Mouse (Mus musculus): ENCODE results near the gene Galns. TPM values are rescaled to one million over a fixed set of nuclear protein-coding genes. Genes with fewer than 3 reads are reported as not detected.

Gene Galns
- polyA plus RNA-seq, 1 experiment, result 17.6 TPM

- no peaks in the 10 kb centered on the region for H3K36me3 ChIP-seq (ENCODE audit: control insufficient read depth, insufficient read depth)
- H3K4me3 ChIP-seq, result no peak overlapping the region
- no peak overlapping the region for H3K4me2 ChIP-seq (ENCODE audit: low read depth)
- no peaks in the 10 kb centered on the region for H3K27me3 ChIP-seq (ENCODE audit: control insufficient read depth, insufficient read depth, insufficient read length)
- no peak overlapping the region for H3ac ChIP-seq (ENCODE audit: control insufficient read depth, insufficient read length)
- no peaks in the 10 kb centered on the region for H3K79me2 ChIP-seq (ENCODE audit: control insufficient read depth, insufficient read depth)
- no peak for TF ChIP-seq MAX (IDR thresholded peaks at IDR 0.05; ENCODE audit: low read depth)
- no peak for TF ChIP-seq E2F4 (IDR thresholded peaks at IDR 0.05; ENCODE audit: insufficient read depth)
Observed at GRCm38 (mm10) chr8:122604640-122605039, 6.6 kb downstream of the Galns start.

DNA sequence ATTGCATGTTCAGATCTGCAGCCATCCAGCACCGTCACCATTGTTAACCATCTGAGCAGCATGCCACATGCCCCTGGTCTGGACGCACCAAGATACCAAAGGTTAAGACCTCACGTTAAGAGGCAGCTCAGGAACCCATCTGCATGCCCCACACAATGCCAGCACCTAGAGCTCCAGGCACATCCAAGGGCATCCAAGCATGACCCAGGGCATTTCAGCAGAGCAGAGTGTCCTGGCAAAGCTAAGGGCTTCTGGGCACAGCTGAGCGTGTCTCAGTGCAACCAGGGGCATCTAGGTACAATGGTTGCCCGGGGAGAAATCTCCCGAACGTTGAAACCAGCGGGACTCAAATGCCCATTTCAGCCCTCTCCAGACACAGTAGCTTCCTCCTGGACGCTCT is 10.6 kb downstream of the Galns start:
- H3K4me2 ChIP-seq (ENCODE audit: low read depth), result no peak overlapping the region
- no peak overlapping the region for H3ac ChIP-seq (ENCODE audit: control insufficient read depth, insufficient read length)
- H3K4me3 ChIP-seq, result no peak overlapping the region
- no peaks in the 10 kb centered on the region for H3K27me3 ChIP-seq (ENCODE audit: control insufficient read depth, insufficient read depth, insufficient read length)
- no peak for TF ChIP-seq E2F4 (IDR thresholded peaks at IDR 0.05; ENCODE audit: insufficient read depth)
- no peak for TF ChIP-seq TCF3 (IDR thresholded peaks at IDR 0.05; ENCODE audit: insufficient read length, low read depth)
- no peak for TF ChIP-seq POLR2A (IDR thresholded peaks at IDR 0.05; ENCODE audit: insufficient read length, low read depth)
- no peak for TF ChIP-seq REST (IDR thresholded peaks at IDR 0.05; ENCODE audit: insufficient read depth, insufficient read length)
- TF ChIP-seq POLR2AphosphoS2 (IDR thresholded peaks at IDR 0.05; ENCODE audit: insufficient read length, low read depth), result no peak
- TF ChIP-seq SRF (IDR thresholded peaks at IDR 0.05; ENCODE audit: control insufficient read depth, insufficient read length, low read depth), result no peak
- no peak for TF ChIP-seq MYOG (IDR thresholded peaks at IDR 0.05; ENCODE audit: control insufficient read depth in 1 of 3, insufficient read depth in 1 of 3, insufficient read length in 2 of 3, low read depth in 2 of 3)
- no peak for TF ChIP-seq MYOD1 (IDR thresholded peaks at IDR 0.05; ENCODE audit: control insufficient read depth in 1 of 3, insufficient read length in 2 of 3, low read depth in 2 of 3)
- TF ChIP-seq CEBPB (IDR thresholded peaks at IDR 0.05; ENCODE audit: insufficient read depth, poor library complexity, severe bottlenecking), result no peak
- TF ChIP-seq TCF12 (IDR thresholded peaks at IDR 0.05; ENCODE audit: insufficient read depth, poor library complexity, severe bottlenecking), result no peak
- no peak for TF ChIP-seq USF1 (IDR thresholded peaks at IDR 0.05; ENCODE audit: low read depth)
- no peak for TF ChIP-seq MAX (IDR thresholded peaks at IDR 0.05; ENCODE audit: low read depth)
- H3K79me2 ChIP-seq (ENCODE audit: control insufficient read depth, insufficient read depth), result no peaks in the 10 kb centered on the region
- no peaks in the 10 kb centered on the region for H3K36me3 ChIP-seq (ENCODE audit: control insufficient read depth, insufficient read depth)

DNA sequence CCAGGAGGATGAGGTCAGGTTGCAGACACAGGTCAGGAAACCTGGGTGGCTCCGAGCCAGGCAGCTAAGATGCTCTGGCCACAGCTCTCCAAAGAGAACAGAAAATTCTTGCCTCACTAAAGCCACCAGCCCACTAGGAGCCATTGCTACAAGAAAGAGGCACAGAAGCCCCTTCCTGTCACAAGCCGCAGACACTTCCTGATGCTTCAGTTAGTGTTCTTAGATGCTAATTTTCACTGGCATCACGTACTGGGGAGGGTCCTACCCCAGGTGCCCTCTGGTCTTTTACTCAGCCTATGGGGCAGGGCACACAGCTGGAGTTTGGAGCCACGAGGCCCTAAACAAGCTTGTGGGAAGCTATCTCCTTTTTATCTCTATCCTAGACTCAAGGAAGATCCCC is 15.2 kb downstream of the Galns start:
- no peaks in the 10 kb centered on the region for H3K36me3 ChIP-seq (ENCODE audit: control insufficient read depth, insufficient read depth)
- no peaks in the 10 kb centered on the region for H3K27me3 ChIP-seq (ENCODE audit: control insufficient read depth, insufficient read depth, insufficient read length)
- H3K4me2 ChIP-seq (ENCODE audit: low read depth), result no peak overlapping the region
- no peak for TF ChIP-seq E2F4 (IDR thresholded peaks at IDR 0.05; ENCODE audit: insufficient read depth)
- no peak for TF ChIP-seq POLR2AphosphoS2 (IDR thresholded peaks at IDR 0.05; ENCODE audit: insufficient read length, low read depth)
- no peak for TF ChIP-seq MYOD1 (IDR thresholded peaks at IDR 0.05; ENCODE audit: control insufficient read depth in 1 of 3, insufficient read length in 2 of 3, low read depth in 2 of 3)
- TF ChIP-seq MYOG (IDR thresholded peaks at IDR 0.05; ENCODE audit: control insufficient read depth in 1 of 3, insufficient read depth in 1 of 3, insufficient read length in 2 of 3, low read depth in 2 of 3), result no peak
- TF ChIP-seq POLR2A (IDR thresholded peaks at IDR 0.05; ENCODE audit: insufficient read length, low read depth), result no peak
- no peak for TF ChIP-seq USF1 (IDR thresholded peaks at IDR 0.05; ENCODE audit: low read depth)
- TF ChIP-seq SRF (IDR thresholded peaks at IDR 0.05; ENCODE audit: control insufficient read depth, insufficient read length, low read depth), result no peak
- TF ChIP-seq TCF12 (IDR thresholded peaks at IDR 0.05; ENCODE audit: insufficient read depth, poor library complexity, severe bottlenecking), result no peak
- no peak for TF ChIP-seq MAX (IDR thresholded peaks at IDR 0.05; ENCODE audit: low read depth)
- no peak for TF ChIP-seq TCF3 (IDR thresholded peaks at IDR 0.05; ENCODE audit: insufficient read length, low read depth)
- TF ChIP-seq CEBPB (IDR thresholded peaks at IDR 0.05; ENCODE audit: insufficient read depth, poor library complexity, severe bottlenecking), result no peak
- TF ChIP-seq REST (IDR thresholded peaks at IDR 0.05; ENCODE audit: insufficient read depth, insufficient read length), result no peak
- H3K79me2 ChIP-seq (ENCODE audit: control insufficient read depth, insufficient read depth), result no peaks in the 10 kb centered on the region
- no peak overlapping the region for H3ac ChIP-seq (ENCODE audit: control insufficient read depth, insufficient read length)
- no peak overlapping the region for H3K4me3 ChIP-seq

DNA sequence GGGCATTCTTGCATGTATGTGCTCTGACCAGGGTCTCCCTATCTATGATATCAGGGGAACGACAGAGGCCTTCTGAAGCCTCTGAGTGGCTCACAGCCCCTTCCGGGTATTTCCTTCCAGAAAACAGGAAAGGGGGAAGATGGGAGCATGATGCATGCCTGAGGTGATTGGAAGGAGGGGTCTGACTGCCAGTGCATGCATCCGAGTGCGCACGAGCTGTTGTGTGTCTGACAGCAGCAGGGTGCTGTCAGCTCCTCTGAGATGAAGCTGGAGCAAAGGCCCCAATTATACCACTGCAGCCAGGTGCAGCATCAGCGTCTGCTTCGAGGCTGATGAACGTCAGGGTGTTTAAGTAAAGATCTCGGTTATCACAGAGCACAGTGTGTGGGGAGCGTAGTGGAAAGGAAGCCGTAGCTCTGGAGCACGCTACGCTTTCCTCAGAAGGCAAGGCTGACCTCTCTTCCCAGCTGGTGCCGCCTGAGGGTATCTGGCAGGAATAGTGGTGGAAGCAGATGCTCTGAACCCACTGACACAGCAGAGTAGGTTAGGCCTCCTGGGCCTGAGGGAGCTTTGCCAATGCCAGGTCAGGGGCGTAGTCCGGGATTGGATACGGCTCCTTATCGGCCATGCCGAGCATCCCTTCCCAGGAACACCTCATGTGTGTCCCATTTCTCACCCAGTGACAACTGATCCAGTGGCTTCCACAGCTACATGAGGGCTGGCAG is 17.3 kb downstream of the Galns start:
- Histone ChIP-seq H3K4me2 (ENCODE audit: low read depth) (no peak overlapping the region), H3K27me3 (ENCODE audit: control insufficient read depth, insufficient read depth, insufficient read length) (no peaks in the 10 kb centered on the region), H3K4me3 (no peak overlapping the region), H3K79me2 (ENCODE audit: control insufficient read depth, insufficient read depth) (no peaks in the 10 kb centered on the region), H3ac (ENCODE audit: control insufficient read depth, insufficient read length) (no peak overlapping the region), H3K36me3 (ENCODE audit: control insufficient read depth, insufficient read depth) (no peaks in the 10 kb centered on the region)
- TF ChIP-seq USF1 (IDR thresholded peaks at IDR 0.05; ENCODE audit: low read depth) (no peak), MAX (IDR thresholded peaks at IDR 0.05; ENCODE audit: low read depth) (no peak), REST (IDR thresholded peaks at IDR 0.05; ENCODE audit: insufficient read depth, insufficient read length) (no peak), MYOG (IDR thresholded peaks at IDR 0.05; ENCODE audit: control insufficient read depth in 1 of 3, insufficient read depth in 1 of 3, insufficient read length in 2 of 3, low read depth in 2 of 3) (no peak)

- H3K79me2 ChIP-seq (ENCODE audit: control insufficient read depth, insufficient read depth), result no peaks in the 10 kb centered on the region
- H3K4me2 ChIP-seq (ENCODE audit: low read depth), result no peak overlapping the region
- no peak overlapping the region for H3K4me3 ChIP-seq
- H3K27me3 ChIP-seq (ENCODE audit: control insufficient read depth, insufficient read depth, insufficient read length), result no peaks in the 10 kb centered on the region
- no peak overlapping the region for H3ac ChIP-seq (ENCODE audit: control insufficient read depth, insufficient read length)
- TF ChIP-seq MAX (IDR thresholded peaks at IDR 0.05; ENCODE audit: low read depth), result no peak
- H3K36me3 ChIP-seq (ENCODE audit: control insufficient read depth, insufficient read depth), result no peaks in the 10 kb centered on the region
Observed at GRCm38 (mm10) chr8:122593240-122593639, 18.0 kb downstream of the Galns start.

Measured in myocyte (in vitro differentiated cells).